Mouse (Mus musculus): ENCODE results near the gene Atf7. TPM values are rescaled to one million over a fixed set of nuclear protein-coding genes. Genes with fewer than 3 reads are reported as not detected.

Gene Atf7
- polyA plus RNA-seq, 1 experiment from 2014 or later: 9.8 TPM

DNA sequence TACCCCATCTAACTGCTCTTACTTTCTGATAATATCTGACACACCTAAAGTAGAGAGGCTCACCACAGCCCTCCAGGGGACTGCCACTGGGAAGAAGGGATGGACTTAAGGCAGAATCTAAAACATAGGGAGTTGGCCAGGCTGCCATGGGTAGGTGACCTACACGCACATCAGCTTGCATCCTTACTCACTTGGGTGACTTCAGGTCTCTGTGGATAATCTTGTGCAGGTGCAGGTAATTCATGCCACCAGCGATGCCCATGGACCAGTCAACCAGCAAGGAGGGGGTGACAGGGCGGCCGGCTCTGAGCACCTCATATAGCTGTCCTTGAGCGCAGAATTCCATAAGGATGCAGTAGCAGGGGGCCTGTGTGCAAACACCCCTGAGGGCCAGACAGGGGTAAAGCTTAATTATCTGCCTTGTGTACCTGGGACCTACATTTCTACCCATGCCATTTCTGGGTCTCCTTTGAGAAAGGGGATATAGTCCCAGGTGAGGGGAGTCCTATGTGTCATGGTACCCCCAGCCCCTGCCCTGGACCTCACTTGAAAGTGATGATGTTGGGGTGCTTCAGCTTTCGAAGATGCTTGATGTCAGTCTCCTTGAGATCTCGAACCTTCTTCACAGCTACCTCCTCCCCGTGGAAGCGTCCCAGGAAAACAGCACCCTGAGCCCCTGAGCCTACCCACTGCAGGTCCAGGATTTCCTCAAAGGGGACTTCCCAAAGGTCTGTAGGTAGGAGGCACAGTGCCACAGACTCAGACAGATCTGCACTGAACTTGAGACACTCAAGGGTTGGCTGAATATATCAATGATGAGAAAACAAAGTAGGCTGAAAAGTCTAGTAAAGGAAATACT lies 121.1 kb downstream of the Atf7 start:
- Histone ChIP-seq H3K9ac (ENCODE audit: low read length) (no peak overlapping the region), H3K4me3 (ENCODE audit: low read depth, low read length) (no peak overlapping the region), H3K36me3 (ENCODE audit: control insufficient read depth, insufficient read depth, low read length) (peaks cover 36% of the 10 kb centered on the region), H3K4me1 (ENCODE audit: control insufficient read depth, insufficient read depth, low read length) (peaks cover under 1% of the 10 kb centered on the region; the same call in 1 of the 2 replicates), H3K9me3 (ENCODE audit: control insufficient read depth, low read length) (no peaks in the 10 kb centered on the region), H3K27ac (ENCODE audit: low read depth, low read length) (no peak overlapping the region; the same call in 1 of the 2 replicates), H3K27me3 (ENCODE audit: control insufficient read depth, insufficient read depth, low read length) (no peaks in the 10 kb centered on the region), H3K4me2 (no peak overlapping the region)
- WGBS: 88% methylated on average over 9 of the region's 9 CpGs
- peak; percentile 75 for DNase-seq (ENCODE audit: low spot score, missing footprints)
- ATAC-seq (ENCODE audit: low FRiP score): no peak

- WGBS: 92% methylated on average over 1 of the region's 1 CpGs
- H3K4me2 ChIP-seq: no peak within 1 kb of the TSS
- H3K4me1 ChIP-seq (ENCODE audit: control insufficient read depth, insufficient read depth, low read length): no peaks in the 10 kb centered on the region
- H3K4me3 ChIP-seq (ENCODE audit: low read depth, low read length): no peak within 1 kb of the TSS
- H3K9ac ChIP-seq (ENCODE audit: low read length): no peak within 1 kb of the TSS
- H3K27me3 ChIP-seq (ENCODE audit: control insufficient read depth, insufficient read depth, low read length): no peaks in the 10 kb centered on the region
- H3K9me3 ChIP-seq (ENCODE audit: control insufficient read depth, low read length): no peaks in the 10 kb centered on the region
- no peak within 1 kb of the TSS; the same call in 1 of the 2 replicates for H3K27ac ChIP-seq (ENCODE audit: low read depth, low read length)
- DNase-seq (ENCODE audit: low spot score, missing footprints) (peak; percentile 86), ATAC-seq (ENCODE audit: low FRiP score) (no peak)
- H3K36me3 ChIP-seq (ENCODE audit: control insufficient read depth, insufficient read depth, low read length): peaks cover 36% of the 10 kb centered on the region
Measured at GRCm38 (mm10) chr15:102503447-102503846, 121.8 kb downstream of the Atf7 start, which contains the start of gene Gm10337. Gene Gm10337 (plus strand): TSS chr15:102503722.

- peaks cover 40% of the 10 kb centered on the region for H3K36me3 ChIP-seq (ENCODE audit: control insufficient read depth, insufficient read depth, low read length)
- DNase-seq (ENCODE audit: low spot score, missing footprints): peak; percentile 83
- H3K9ac ChIP-seq (ENCODE audit: low read length): no peak overlapping the region
- H3K4me1 ChIP-seq (ENCODE audit: control insufficient read depth, insufficient read depth, low read length): no peaks in the 10 kb centered on the region
- WGBS: 82% methylated on average over 9 of the region's 9 CpGs
- no peak overlapping the region for H3K4me3 ChIP-seq (ENCODE audit: low read depth, low read length)
- H3K27ac ChIP-seq (ENCODE audit: low read depth, low read length): no peak overlapping the region
- H3K9me3 ChIP-seq (ENCODE audit: control insufficient read depth, low read length): no peaks in the 10 kb centered on the region
- no peak overlapping the region for H3K4me2 ChIP-seq
- H3K27me3 ChIP-seq (ENCODE audit: control insufficient read depth, insufficient read depth, low read length): no peaks in the 10 kb centered on the region
- no peak for ATAC-seq (ENCODE audit: low FRiP score)
Measured at GRCm38 (mm10) chr15:102502254-102502840, 122.9 kb downstream of the Atf7 start.

DNA sequence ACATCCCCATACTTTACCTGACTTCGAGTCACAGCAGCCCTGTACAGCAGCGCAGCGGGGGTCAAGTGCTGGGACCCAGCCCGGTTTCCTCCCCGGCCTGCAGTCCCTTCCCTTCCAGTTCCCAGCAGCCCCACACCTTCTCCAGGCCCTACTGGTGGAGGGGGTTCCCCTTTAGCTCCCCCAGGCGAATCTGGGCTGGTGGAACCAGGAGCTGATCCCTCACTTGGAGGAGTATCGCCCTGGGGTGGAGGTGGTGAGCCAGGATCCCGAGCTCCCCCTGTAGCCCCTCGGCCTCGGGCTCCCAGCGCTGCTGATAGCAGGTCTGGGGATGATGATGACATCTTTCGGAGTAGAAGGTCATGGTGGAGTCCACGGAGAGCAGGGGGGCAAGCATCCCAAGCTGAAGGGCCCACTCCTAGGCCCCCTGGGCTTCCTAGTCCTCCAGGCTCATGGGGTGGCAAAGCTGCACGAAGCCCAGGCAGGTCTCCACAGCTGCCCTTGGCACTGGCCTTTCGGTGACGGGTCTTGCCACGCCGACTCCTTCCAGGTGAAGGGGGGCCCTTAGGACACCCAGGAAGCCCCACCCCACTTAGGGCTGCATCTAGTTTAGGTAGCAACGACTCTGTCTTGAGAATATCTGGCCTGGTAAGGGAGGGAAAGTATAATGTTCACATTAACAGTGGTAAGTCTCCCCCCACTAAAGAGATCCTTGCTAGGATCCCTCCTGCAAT lies 124.0 kb downstream of the Atf7 start:
- H3K4me3 ChIP-seq (ENCODE audit: low read depth, low read length): no peak overlapping the region
- no peaks in the 10 kb centered on the region for H3K4me1 ChIP-seq (ENCODE audit: control insufficient read depth, insufficient read depth, low read length)
- H3K27me3 ChIP-seq (ENCODE audit: control insufficient read depth, insufficient read depth, low read length): no peaks in the 10 kb centered on the region
- no peak overlapping the region for H3K9ac ChIP-seq (ENCODE audit: low read length)
- no peak overlapping the region for H3K27ac ChIP-seq (ENCODE audit: low read depth, low read length)
- peaks cover 40% of the 10 kb centered on the region for H3K36me3 ChIP-seq (ENCODE audit: control insufficient read depth, insufficient read depth, low read length)
- peak; percentile 81 for DNase-seq (ENCODE audit: low spot score, missing footprints)
- ATAC-seq (ENCODE audit: low FRiP score): 0 out of 2 replicates have a peak, but pooled peaks have one; percentile 33
- no peaks in the 10 kb centered on the region for H3K9me3 ChIP-seq (ENCODE audit: control insufficient read depth, low read length)
- 91% methylated on average over 19 of the region's 19 CpGs for WGBS
- no peak overlapping the region for H3K4me2 ChIP-seq

- Histone ChIP-seq H3K27ac (ENCODE audit: low read depth, low read length) (no peak overlapping the region), H3K4me3 (ENCODE audit: low read depth, low read length) (no peak overlapping the region), H3K9me3 (ENCODE audit: control insufficient read depth, low read length) (no peaks in the 10 kb centered on the region), H3K27me3 (ENCODE audit: control insufficient read depth, insufficient read depth, low read length) (no peaks in the 10 kb centered on the region), H3K4me2 (no peak overlapping the region), H3K4me1 (ENCODE audit: control insufficient read depth, insufficient read depth, low read length) (no peaks in the 10 kb centered on the region), H3K9ac (ENCODE audit: low read length) (no peak overlapping the region), H3K36me3 (ENCODE audit: control insufficient read depth, insufficient read depth, low read length) (peaks cover 40% of the 10 kb centered on the region)
- DNase-seq (ENCODE audit: low spot score, missing footprints): no peak
- no peak for ATAC-seq (ENCODE audit: low FRiP score)
- 91% methylated on average over 5 of the region's 5 CpGs for WGBS
Measured at GRCm38 (mm10) chr15:102500479-102500878, 124.8 kb downstream of the Atf7 start.

DNA sequence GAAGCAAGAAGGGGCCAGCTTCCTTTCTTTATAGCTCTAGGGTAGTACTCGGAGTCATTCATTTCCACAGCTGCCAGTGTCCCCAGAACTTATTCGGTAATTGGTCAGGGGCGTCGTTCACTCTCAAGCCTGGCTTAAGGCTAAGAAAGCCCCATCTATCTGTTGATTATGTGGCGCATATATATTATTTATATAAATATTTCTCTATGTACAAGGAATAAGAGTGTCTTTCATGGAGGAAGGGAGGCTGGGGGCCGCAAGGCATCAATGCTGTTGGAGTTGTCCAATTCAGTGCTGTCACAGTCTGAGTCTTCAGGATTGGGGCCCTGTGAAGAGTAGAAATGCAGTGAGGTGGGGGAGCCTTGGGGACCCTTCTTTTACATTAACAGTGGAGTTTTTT lies 125.4 kb downstream of the Atf7 start:
- Histone ChIP-seq H3K4me1 (ENCODE audit: control insufficient read depth, insufficient read depth, low read length) (no peaks in the 10 kb centered on the region), H3K9me3 (ENCODE audit: control insufficient read depth, low read length) (no peaks in the 10 kb centered on the region), H3K4me2 (no peak overlapping the region), H3K27me3 (ENCODE audit: control insufficient read depth, insufficient read depth, low read length) (no peaks in the 10 kb centered on the region), H3K9ac (ENCODE audit: low read length) (no peak overlapping the region), H3K4me3 (ENCODE audit: low read depth, low read length) (no peak overlapping the region), H3K36me3 (ENCODE audit: control insufficient read depth, insufficient read depth, low read length) (peaks cover 40% of the 10 kb centered on the region), H3K27ac (ENCODE audit: low read depth, low read length) (no peak overlapping the region)
- DNase-seq (ENCODE audit: low spot score, missing footprints) (peak; percentile 82), ATAC-seq (ENCODE audit: low FRiP score) (no peak)
- WGBS: 90% methylated on average over 6 of the region's 6 CpGs

DNA sequence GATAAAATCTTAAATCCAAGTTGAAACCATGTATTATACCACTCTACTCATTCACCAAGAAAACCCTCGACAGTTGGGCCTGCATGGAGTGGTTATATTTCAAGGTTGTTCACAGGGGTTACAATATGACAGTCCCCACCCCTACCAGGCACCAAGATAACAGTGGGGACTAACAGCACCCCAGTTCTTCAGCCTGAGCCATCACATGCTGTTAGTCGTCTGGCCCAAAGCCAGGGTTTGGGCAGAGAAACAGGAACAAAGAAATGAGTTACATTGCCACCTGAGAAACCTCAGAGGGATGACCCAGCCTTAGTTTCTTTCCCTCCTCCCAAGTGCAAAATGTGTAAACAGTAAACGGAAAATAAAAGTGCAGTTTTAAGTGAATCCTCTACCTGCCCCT lies 125.9 kb downstream of the Atf7 start:
- H3K4me2 ChIP-seq: no peak overlapping the region
- no peak for ATAC-seq (ENCODE audit: low FRiP score)
- H3K4me1 ChIP-seq (ENCODE audit: control insufficient read depth, insufficient read depth, low read length): no peaks in the 10 kb centered on the region
- H3K9me3 ChIP-seq (ENCODE audit: control insufficient read depth, low read length): no peaks in the 10 kb centered on the region
- no peak overlapping the region for H3K27ac ChIP-seq (ENCODE audit: low read depth, low read length)
- peaks cover 40% of the 10 kb centered on the region for H3K36me3 ChIP-seq (ENCODE audit: control insufficient read depth, insufficient read depth, low read length)
- H3K9ac ChIP-seq (ENCODE audit: low read length): no peak overlapping the region
- H3K4me3 ChIP-seq (ENCODE audit: low read depth, low read length): no peak overlapping the region
- H3K27me3 ChIP-seq (ENCODE audit: control insufficient read depth, insufficient read depth, low read length): no peaks in the 10 kb centered on the region
- WGBS: 82% methylated on average over 3 of the region's 3 CpGs
- DNase-seq (ENCODE audit: low spot score, missing footprints): peak; percentile 77

DNA sequence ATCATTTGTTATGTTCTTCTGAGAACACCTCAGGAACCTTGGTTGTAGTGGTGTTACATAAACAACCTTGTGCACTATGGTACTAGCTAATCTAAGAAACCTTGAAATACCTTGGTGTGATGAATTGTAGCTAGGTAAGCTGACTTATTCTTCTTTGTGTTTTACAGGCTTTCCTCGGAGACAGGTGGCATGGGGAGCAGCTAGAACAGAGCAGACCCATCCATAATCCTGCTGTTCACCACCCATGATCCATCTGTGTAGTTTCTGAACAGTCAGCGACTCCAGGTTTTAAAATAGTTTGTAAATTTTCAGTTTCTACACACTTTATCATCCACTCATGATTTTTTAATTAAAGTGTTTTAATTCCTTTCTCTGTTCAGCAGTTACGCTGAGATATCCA lies 126.9 kb downstream of the Atf7 start:
- Histone ChIP-seq H3K36me3 (ENCODE audit: control insufficient read depth, insufficient read depth, low read length) (peaks cover 38% of the 10 kb centered on the region), H3K4me2 (no peak overlapping the region), H3K9ac (ENCODE audit: low read length) (no peak overlapping the region), H3K27ac (ENCODE audit: low read depth, low read length) (no peak overlapping the region), H3K27me3 (ENCODE audit: control insufficient read depth, insufficient read depth, low read length) (no peaks in the 10 kb centered on the region), H3K4me1 (ENCODE audit: control insufficient read depth, insufficient read depth, low read length) (no peaks in the 10 kb centered on the region), H3K4me3 (ENCODE audit: low read depth, low read length) (no peak overlapping the region), H3K9me3 (ENCODE audit: control insufficient read depth, low read length) (no peaks in the 10 kb centered on the region)
- DNase-seq (ENCODE audit: low spot score, missing footprints) (peak; percentile 79), ATAC-seq (ENCODE audit: low FRiP score) (no peak)
- 87% methylated on average over 3 of the region's 3 CpGs for WGBS

- no peak overlapping the region for H3K9ac ChIP-seq (ENCODE audit: low read length)
- H3K4me3 ChIP-seq (ENCODE audit: low read depth, low read length): no peak overlapping the region
- H3K27ac ChIP-seq (ENCODE audit: low read depth, low read length): no peak overlapping the region
- no peak overlapping the region for H3K4me2 ChIP-seq
- WGBS: 84% methylated on average over 1 of the region's 1 CpGs
- no peaks in the 10 kb centered on the region for H3K4me1 ChIP-seq (ENCODE audit: control insufficient read depth, insufficient read depth, low read length)
- H3K9me3 ChIP-seq (ENCODE audit: control insufficient read depth, low read length): no peaks in the 10 kb centered on the region
- H3K27me3 ChIP-seq (ENCODE audit: control insufficient read depth, insufficient read depth, low read length): no peaks in the 10 kb centered on the region
- DNase-seq (ENCODE audit: low spot score, missing footprints) (no peak), ATAC-seq (ENCODE audit: low FRiP score) (no peak)
- peaks cover 41% of the 10 kb centered on the region for H3K36me3 ChIP-seq (ENCODE audit: control insufficient read depth, insufficient read depth, low read length)
Measured at GRCm38 (mm10) chr15:102487664-102488063, 137.6 kb downstream of the Atf7 start.

Data from midbrain, embryonic 11.5 days (tissue).